Mouse (Mus musculus): ENCODE results near the gene Exoc6b.

DNA sequence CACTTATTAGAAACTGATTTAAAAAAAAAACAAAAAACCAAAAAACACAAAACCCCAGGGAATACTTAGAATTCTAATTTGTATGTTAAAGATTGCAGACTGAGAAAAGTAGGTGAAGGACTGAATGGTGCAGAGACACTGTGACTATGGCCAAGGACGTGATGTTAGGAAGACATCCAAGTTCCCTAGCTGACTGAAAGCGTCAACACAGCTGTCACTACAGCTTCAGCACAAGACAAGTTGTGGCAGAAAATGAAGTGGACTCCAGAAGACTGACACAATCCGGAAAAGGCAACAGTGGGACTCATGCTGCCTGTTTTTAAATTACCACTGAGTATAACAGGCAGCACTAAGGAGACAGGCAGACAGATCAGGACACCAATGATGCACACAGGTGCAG lies 417.4 kb downstream of the Exoc6b start:
- TF ChIP-seq MAFK (IDR thresholded peaks at IDR 0.05; ENCODE audit: insufficient read depth, low read depth, low read length) (no peak), ZC3H11A (IDR thresholded peaks at IDR 0.05; ENCODE audit: borderline replicate concordance, low read depth, low read length) (no peak), HCFC1 (IDR thresholded peaks at IDR 0.05; ENCODE audit: borderline replicate concordance, insufficient read depth, low read length) (no peak), ZNF384 (IDR thresholded peaks at IDR 0.05; ENCODE audit: low read depth, low read length) (no peak), CHD2 (IDR thresholded peaks at IDR 0.05; ENCODE audit: low read depth, low read length) (no peak)

All from ES-E14 (cell line).